Mouse (Mus musculus) MEL (cell line): ENCODE results near the gene Brca1. TPM values are rescaled to one million over a fixed set of nuclear protein-coding genes. Genes with fewer than 3 reads are reported as not detected.
A peak's percentile ranks its signal among the peaks of the same experiment; 100 is the strongest.

Experiments used
- DNase-seq: peaks from one replicate; pipeline ENCODE4 v3.0.0; 2011; ENCODE audit warnings: low read depth, low spot score
- H3K27ac ChIP-seq: 2 replicates; pipeline ENCODE4 v1.5.1; 2012; ENCODE audit warnings: low read depth, mild to moderate bottlenecking, control low read depth, low read length, moderate library complexity; ENCODE audit not compliant: control insufficient read depth
- H3K27me3 ChIP-seq, 2 experiments: fragments of 150-350 bp in 1 of 2; sonication (generic) in 1 of 2; 2 replicates each; pipeline ENCODE4 v1.6.1; 2012; ENCODE audit warnings: low read length in 2 of 2, mild to moderate bottlenecking in 2 of 2, improper control_type of control experiment in 1 of 2, moderate library complexity in 1 of 2; ENCODE audit not compliant: insufficient read depth in 2 of 2, control insufficient read depth in 1 of 2
- H3K36me3 ChIP-seq, 2 experiments: 2 replicates each; pipeline ENCODE4 v1.6.1; 2012 to 2014; ENCODE audit warnings: low read length in 2 of 2, improper control_type of control experiment in 1 of 2, inconsistent platforms in 1 of 2, mild to moderate bottlenecking in 1 of 2; ENCODE audit not compliant: insufficient read depth in 2 of 2, control insufficient read depth in 1 of 2
- H3K4me1 ChIP-seq, 2 experiments: fragments of 150-350 bp in 1 of 2; sonication (generic) in 1 of 2; 2 replicates each; pipeline ENCODE4 v1.6.1; 2012; ENCODE audit warnings: low read length in 2 of 2, improper control_type of control experiment in 1 of 2, mild to moderate bottlenecking in 1 of 2; ENCODE audit not compliant: insufficient read depth in 2 of 2, control insufficient read depth in 1 of 2
- H3K4me3 ChIP-seq, 2 experiments: fragments of 150-350 bp in 1 of 2; sonication (generic) in 1 of 2; 2 replicates each; pipeline ENCODE4 v1.5.1; 2012; ENCODE audit warnings: low read depth in 2 of 2, low read length in 2 of 2, mild to moderate bottlenecking in 2 of 2, moderate library complexity in 2 of 2, control low read depth in 1 of 2, improper control_type of control experiment in 1 of 2; ENCODE audit not compliant: control insufficient read depth in 1 of 2, insufficient read depth in 1 of 2
- H3K79me2 ChIP-seq: 2 replicates; pipeline ENCODE4 v1.6.1; 2012; ENCODE audit warnings: mild to moderate bottlenecking, low read length, moderate library complexity; ENCODE audit not compliant: control insufficient read depth, poor library complexity, insufficient read depth
- H3K9ac ChIP-seq: 2 replicates; pipeline ENCODE4 v1.6.1; 2012; ENCODE audit warnings: low read depth, mild to moderate bottlenecking, control low read depth, low read length, moderate library complexity; ENCODE audit not compliant: control insufficient read depth, poor library complexity, severe bottlenecking
- H3K9me3 ChIP-seq: fragments of 150-350 bp; sonication (generic); replicated peaks from 2 replicates; pipeline ENCODE4 v1.6.1; 2012; ENCODE audit warnings: mild to moderate bottlenecking, low read length, improper control_type of control experiment, moderate library complexity; ENCODE audit not compliant: insufficient read depth
- CHD1 ChIP-seq: IDR thresholded peaks from 2 replicates; pipeline ENCODE4 v1.6.1; 2012; ENCODE audit warnings: low read depth, mild to moderate bottlenecking, inconsistent platforms, low read length, improper control_type of control experiment
- CHD2 ChIP-seq: IDR thresholded peaks from 2 replicates; pipeline ENCODE4 v1.6.1; 2011; ENCODE audit warnings: low read length, improper control_type of control experiment
- CTCF ChIP-seq, 3 experiments: IDR thresholded peaks in 2 of 3; conservative IDR thresholded peaks in 1 of 3; 2 replicates each; pipeline ENCODE4 v1.5.1; 2011 to 2012; ENCODE audit warnings: low read length in 3 of 3, low read depth in 2 of 3, mild to moderate bottlenecking in 2 of 3, improper control_type of control experiment in 1 of 3, inconsistent platforms in 1 of 3, mixed read lengths in 1 of 3, moderate library complexity in 1 of 3; ENCODE audit not compliant: control insufficient read depth in 1 of 3, insufficient read depth in 1 of 3, poor library complexity in 1 of 3, severe bottlenecking in 1 of 3
- E2F4 ChIP-seq: IDR thresholded peaks from 2 replicates; pipeline ENCODE4 v1.6.1; 2011; ENCODE audit warnings: low read depth, low read length, improper control_type of control experiment, borderline replicate concordance
- ELF1 ChIP-seq: IDR thresholded peaks from 2 replicates; pipeline ENCODE4 v1.6.1; 2014; ENCODE audit warnings: low read depth, mild to moderate bottlenecking, inconsistent platforms, low read length, improper control_type of control experiment, moderate library complexity
- EP300 ChIP-seq, 2 experiments: IDR thresholded peaks; 2 replicates each; pipeline ENCODE4 v1.6.1; 2011; ENCODE audit warnings: improper control_type of control experiment in 2 of 2, low read length in 2 of 2, low read depth in 1 of 2, mild to moderate bottlenecking in 1 of 2
- GABPA ChIP-seq: IDR thresholded peaks from 2 replicates; pipeline ENCODE4 v1.6.1; 2012; ENCODE audit warnings: low read depth, mild to moderate bottlenecking, inconsistent platforms, low read length, improper control_type of control experiment, moderate library complexity
- GATA1 ChIP-seq: IDR thresholded peaks from 2 replicates; pipeline ENCODE4 v1.6.1; 2011; ENCODE audit warnings: low read depth, low read length, improper control_type of control experiment
- HCFC1 ChIP-seq: IDR thresholded peaks from 2 replicates; pipeline ENCODE4 v1.6.1; 2012; ENCODE audit warnings: low read depth, mild to moderate bottlenecking, inconsistent platforms, low read length, improper control_type of control experiment, moderate library complexity
- JUND ChIP-seq: IDR thresholded peaks from 2 replicates; pipeline ENCODE4 v1.6.1; 2011; ENCODE audit warnings: low read depth, mild to moderate bottlenecking, improper control_type of control experiment, low read length
- KAT2A ChIP-seq: conservative IDR thresholded peaks from 2 replicates; pipeline ENCODE4 v1.6.1; 2012; ENCODE audit warnings: low read depth, low read length, improper control_type of control experiment, inconsistent platforms
- MAFK ChIP-seq: IDR thresholded peaks from 2 replicates; pipeline ENCODE4 v1.6.1; 2011; ENCODE audit warnings: low read depth, mild to moderate bottlenecking, low read length, improper control_type of control experiment, borderline replicate concordance
- MAX ChIP-seq: IDR thresholded peaks from 2 replicates; pipeline ENCODE4 v1.6.1; 2011; ENCODE audit warnings: low read length, improper control_type of control experiment
- MAZ ChIP-seq: IDR thresholded peaks from 2 replicates; pipeline ENCODE4 v1.6.1; 2012; ENCODE audit warnings: low read depth, mild to moderate bottlenecking, inconsistent platforms, low read length, improper control_type of control experiment
- MEF2A ChIP-seq: IDR thresholded peaks from 2 replicates; pipeline ENCODE4 v1.6.1; 2014; ENCODE audit warnings: low read depth, mild to moderate bottlenecking, inconsistent platforms, low read length, improper control_type of control experiment; ENCODE audit not compliant: poor library complexity, insufficient replicate concordance, severe bottlenecking; ENCODE audit errors: extremely low read depth
- MXI1 ChIP-seq: IDR thresholded peaks from 2 replicates; pipeline ENCODE4 v1.6.1; 2011; ENCODE audit warnings: mild to moderate bottlenecking, low read depth, low read length, improper control_type of control experiment
- MYB ChIP-seq: IDR thresholded peaks from 2 replicates; pipeline ENCODE4 v1.6.1; 2011; ENCODE audit warnings: mild to moderate bottlenecking, low read depth, low read length, improper control_type of control experiment
- MYC ChIP-seq: IDR thresholded peaks from 2 replicates; pipeline ENCODE4 v1.6.1; 2011; ENCODE audit warnings: low read depth, mild to moderate bottlenecking, low read length, improper control_type of control experiment, moderate library complexity
- NELFE ChIP-seq: IDR thresholded peaks from 2 replicates; pipeline ENCODE4 v1.6.1; 2011; ENCODE audit warnings: low read depth, low read length, improper control_type of control experiment
- NRF1 ChIP-seq: IDR thresholded peaks from 2 replicates; pipeline ENCODE4 v1.6.1; 2014; ENCODE audit warnings: low read depth, mild to moderate bottlenecking, inconsistent platforms, low read length, improper control_type of control experiment, moderate library complexity; ENCODE audit not compliant: poor library complexity, insufficient read depth, severe bottlenecking
- POLR2A ChIP-seq, 2 experiments: IDR thresholded peaks; 2 replicates each; pipeline ENCODE4 v1.6.1; 2011 to 2012; ENCODE audit warnings: low read length in 2 of 2, mild to moderate bottlenecking in 2 of 2, control low read depth in 1 of 2, improper control_type of control experiment in 1 of 2, low read depth in 1 of 2, moderate library complexity in 1 of 2; ENCODE audit not compliant: control insufficient read depth in 1 of 2, insufficient read depth in 1 of 2, poor library complexity in 1 of 2
- POLR2AphosphoS2 ChIP-seq: IDR thresholded peaks from 2 replicates; pipeline ENCODE4 v1.6.1; 2011; ENCODE audit warnings: low read length, improper control_type of control experiment
- POLR2AphosphoS5 ChIP-seq: IDR thresholded peaks from 2 replicates; pipeline ENCODE4 v1.6.1; 2012; ENCODE audit warnings: low read depth, borderline replicate concordance, mild to moderate bottlenecking, inconsistent platforms, low read length, moderate library complexity, mixed read lengths
- RAD21 ChIP-seq: IDR thresholded peaks from 2 replicates; pipeline ENCODE4 v1.6.1; 2011; ENCODE audit warnings: mild to moderate bottlenecking, low read depth, low read length, improper control_type of control experiment
- SIN3A ChIP-seq: IDR thresholded peaks from 2 replicates; pipeline ENCODE4 v1.6.1; 2012; ENCODE audit warnings: low read length, improper control_type of control experiment, inconsistent platforms
- SMC3 ChIP-seq: IDR thresholded peaks from 2 replicates; pipeline ENCODE4 v1.6.1; 2011; ENCODE audit warnings: low read depth, low read length, improper control_type of control experiment
- TBP ChIP-seq: IDR thresholded peaks from 2 replicates; pipeline ENCODE4 v1.8.0; 2011; ENCODE audit warnings: low read depth, low read length, improper control_type of control experiment
- TCF12 ChIP-seq: IDR thresholded peaks from 2 replicates; pipeline ENCODE4 v1.6.1; 2014; ENCODE audit warnings: low read depth, mild to moderate bottlenecking, inconsistent platforms, low read length, improper control_type of control experiment, moderate library complexity
- UBTF ChIP-seq: IDR thresholded peaks from 2 replicates; pipeline ENCODE4 v1.6.1; 2012; ENCODE audit warnings: low read depth, mild to moderate bottlenecking, inconsistent platforms, low read length, improper control_type of control experiment, moderate library complexity, borderline replicate concordance; ENCODE audit not compliant: insufficient read depth
- USF1 ChIP-seq: IDR thresholded peaks from 2 replicates; pipeline ENCODE4 v1.6.1; 2014; ENCODE audit warnings: low read depth, mild to moderate bottlenecking, inconsistent platforms, low read length, improper control_type of control experiment, moderate library complexity
- USF2 ChIP-seq, 2 experiments: IDR thresholded peaks; 2 replicates each; pipeline ENCODE4 v1.6.1; 2011 to 2012; ENCODE audit warnings: improper control_type of control experiment in 2 of 2, low read length in 2 of 2, borderline replicate concordance in 1 of 2, inconsistent platforms in 1 of 2, low read depth in 1 of 2, mild to moderate bottlenecking in 1 of 2; ENCODE audit not compliant: insufficient read depth in 1 of 2
- ZC3H11A ChIP-seq: IDR thresholded peaks from 2 replicates; pipeline ENCODE4 v1.6.1; 2012; ENCODE audit warnings: low read depth, mild to moderate bottlenecking, inconsistent platforms, low read length, improper control_type of control experiment
- ZKSCAN1 ChIP-seq: IDR thresholded peaks from 2 replicates; pipeline ENCODE4 v1.6.1; 2012; ENCODE audit warnings: low read depth, mild to moderate bottlenecking, inconsistent platforms, low read length, improper control_type of control experiment, moderate library complexity
- ZMIZ1 ChIP-seq: IDR thresholded peaks from 2 replicates; pipeline ENCODE4 v1.6.1; 2012; ENCODE audit warnings: low read depth, mild to moderate bottlenecking, inconsistent platforms, low read length, improper control_type of control experiment, moderate library complexity
- ZNF384 ChIP-seq: IDR thresholded peaks from 2 replicates; pipeline ENCODE4 v1.6.1; 2012; ENCODE audit warnings: low read depth, mild to moderate bottlenecking, inconsistent platforms, low read length, improper control_type of control experiment
- polyA plus RNA-seq, 2 experiments: library from polyadenylated mRNA; stranded (reverse) in 1 of 2; unstranded in 1 of 2; fragments of >175 nt in 1 of 2; fragments of >200 nt in 1 of 2; gene quantifications; 2 replicates each; pipeline versions ENCODE4 v1.2.1 to v1.2.4; 2012; ENCODE audit warnings: low replicate concordance in 2 of 2, low read depth in 1 of 2; ENCODE audit not compliant: insufficient read length in 2 of 2, insufficient read depth in 1 of 2, missing spikeins in 1 of 2
- total RNA-seq: library from RNA; depleted of rRNA; stranded (reverse); fragments of 300-350 nt; gene quantifications from 2 replicates; pipeline ENCODE4 v1.2.3, GENCODE M21; 2012

Gene Brca1
- total and polyA plus RNA-seq, 3 experiments: 25.7 to 1,155 (median 35.3) TPM

DNA sequence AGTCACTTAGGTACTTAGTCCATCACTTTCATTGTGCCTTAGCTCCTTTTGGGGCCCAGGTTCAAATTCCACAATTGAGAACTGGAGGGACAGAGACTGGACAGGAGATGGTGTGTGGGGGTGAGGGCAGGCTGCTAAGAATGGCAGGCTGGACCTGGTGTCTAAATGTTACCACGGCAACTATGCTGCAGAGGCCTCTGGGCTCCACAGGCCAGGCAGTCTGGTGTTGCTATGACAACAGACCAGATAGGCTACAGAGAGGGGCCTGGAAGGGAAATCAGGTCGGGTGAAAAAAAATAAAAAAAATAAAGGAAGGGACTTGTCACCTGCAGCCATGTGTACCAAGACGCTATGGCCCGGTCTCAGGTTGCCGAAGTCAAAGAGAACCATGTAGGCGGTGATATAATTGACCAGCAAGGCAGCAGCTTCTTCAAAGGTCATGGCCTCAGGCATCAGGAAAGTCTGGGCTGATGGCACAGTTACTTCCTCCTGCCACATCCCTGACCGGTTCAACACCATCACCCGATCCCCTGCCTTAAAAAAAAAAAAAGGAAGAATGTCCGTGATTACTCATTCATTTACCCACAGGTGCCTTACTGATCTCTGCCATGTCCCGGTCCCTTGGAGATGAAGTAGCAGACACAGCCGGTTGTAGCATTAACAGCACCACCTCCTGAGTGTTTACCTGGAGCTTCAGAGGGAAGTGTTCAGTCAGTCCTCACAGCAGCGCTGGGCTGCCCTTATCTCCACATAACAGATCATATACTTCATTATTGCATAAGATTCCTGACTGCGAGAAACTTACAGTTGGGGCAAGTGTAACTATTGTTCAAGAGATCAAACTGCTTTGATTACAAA lies 88.9 kb downstream of the Brca1 start:
- Histone ChIP-seq H3K9me3 (no peaks in the 10 kb centered on the region), H3K27ac (peak overlapping the region; percentile 82), H3K4me1 (peaks cover 12 to 33% of the 10 kb centered on the region in 2 experiments), H3K9ac (peak overlapping the region; percentile 78), H3K27me3 (no peaks in the 10 kb centered on the region), H3K4me3 (no peak overlapping the region; a peak in 1 of 4 replicates), H3K36me3 (peaks cover 0 to 27% of the 10 kb centered on the region in 2 experiments; a peak in 3 of 4 replicates), H3K79me2 (peaks cover 6% of the 10 kb centered on the region; the same call in 1 of the 2 replicates)
- peak; percentile 91 for DNase-seq
- TF ChIP-seq RAD21: no peak
- no peak for TF ChIP-seq USF2 (IDR thresholded peaks at IDR 0.05; ENCODE audit: borderline replicate concordance in 1 of 2, insufficient read depth in 1 of 2, low read depth in 1 of 2, low read length in 2 of 2)
- TF ChIP-seq POLR2AphosphoS5: no peak
- TF ChIP-seq ZC3H11A: no peak
- TF ChIP-seq SMC3: no peak
- TF ChIP-seq TCF12: peak; percentile 90
- peak; percentile 97 for TF ChIP-seq TBP
- TF ChIP-seq MAX: no peak
- no peak for TF ChIP-seq CHD1
- TF ChIP-seq SIN3A: peak; percentile 80
- TF ChIP-seq UBTF: peak; percentile 97
- peak; percentile 82 for TF ChIP-seq ZNF384
- no peak; a peak in 1 of 4 replicates for TF ChIP-seq POLR2A (IDR thresholded peaks at IDR 0.05; ENCODE audit: control insufficient read depth in 1 of 2, insufficient read depth in 1 of 2, low read depth in 1 of 2, low read length in 2 of 2, poor library complexity in 1 of 2)
- TF ChIP-seq KAT2A: no peak
- peak; percentile 12; the same call in 1 of the 2 replicates for TF ChIP-seq HCFC1
- TF ChIP-seq MYB: peak; percentile 60; the same call in 1 of the 2 replicates
- no peak for TF ChIP-seq E2F4
- TF ChIP-seq POLR2AphosphoS2: no peak
- 0 out of 2 replicates have a peak, but pooled peaks have one; percentile 11 for TF ChIP-seq ELF1
- TF ChIP-seq GABPA: no peak
- TF ChIP-seq EP300 (IDR thresholded peaks at IDR 0.05; ENCODE audit: low read depth in 1 of 2, low read length in 2 of 2): peak; percentile 85 to 89
- TF ChIP-seq USF1: no peak
- TF ChIP-seq ZMIZ1: no peak
- TF ChIP-seq CTCF (IDR thresholded peaks at IDR 0.05 in 2 of 3, conservative IDR thresholded peaks at IDR 0.05 in 1 of 3; ENCODE audit: control insufficient read depth in 1 of 3, insufficient read depth in 1 of 3, low read depth in 2 of 3, low read length in 3 of 3, poor library complexity in 1 of 3, severe bottlenecking in 1 of 3): no peak
- peak; percentile 88 for TF ChIP-seq GATA1
- no peak; the same call in 1 of the 2 replicates for TF ChIP-seq MAFK
- no peak for TF ChIP-seq MAZ
- TF ChIP-seq NRF1: no peak
- no peak for TF ChIP-seq ZKSCAN1
- TF ChIP-seq MYC: no peak
- TF ChIP-seq JUND: no peak
- no peak for TF ChIP-seq CHD2
- no peak for TF ChIP-seq MEF2A
- TF ChIP-seq NELFE: no peak; the same call in 1 of the 2 replicates
- peak; percentile 39; the same call in 1 of the 2 replicates for TF ChIP-seq MXI1
